Mouse (Mus musculus) intestine, embryonic 14.5 days (tissue): ENCODE measurements at regions not wholly inside any gene's neighbourhood (a gene's known extent, or its start where the extent isn't known, plus 50 kb on each side); places are given as distances from the start of the nearest gene placed in this dataset.

ENCODE experiments used
- ATAC-seq: fragments of 200-750 bp; cut with Nextera tagmentation; replicated peaks from 2 replicates; pipeline ENCODE4 v1.8.0; 2017; ENCODE audit warnings: low read depth, moderate number of reproducible peaks, moderate TSS enrichment, moderate library complexity; ENCODE audit not compliant: low FRiP score, low TSS enrichment
- DNase-seq: peaks from one replicate; pipeline ENCODE4 v3.0.0-alpha.2; 2018; ENCODE audit warnings: low spot score
- H3K27ac ChIP-seq: fragments of 300-500 bp; sonication (generic); 2 replicates; pipeline ENCODE4 v1.5.1; 2014; ENCODE audit warnings: low read depth, mild to moderate bottlenecking, control low read depth
- H3K27me3 ChIP-seq: fragments of 300-500 bp; sonication (generic); replicated peaks from 2 replicates; pipeline ENCODE4 v1.6.1; 2014; ENCODE audit warnings: low read length, control low read depth; ENCODE audit not compliant: control insufficient read depth, insufficient read depth
- H3K36me3 ChIP-seq: fragments of 300-500 bp; sonication (generic); 2 replicates; pipeline ENCODE4 v1.6.1; 2014; ENCODE audit warnings: low read length, control low read depth; ENCODE audit not compliant: control insufficient read depth, insufficient read depth
- H3K4me1 ChIP-seq: fragments of 300-500 bp; sonication (generic); replicated peaks from 2 replicates; pipeline ENCODE4 v1.6.1; 2014; ENCODE audit warnings: low read length, control low read depth, mixed read lengths; ENCODE audit not compliant: control insufficient read depth, insufficient read depth
- H3K4me2 ChIP-seq: fragments of 300-500 bp; sonication (generic); 2 replicates; pipeline ENCODE4 v1.6.1; 2014; ENCODE audit warnings: low read length
- H3K4me3 ChIP-seq: fragments of 300-500 bp; sonication (generic); 2 replicates; pipeline ENCODE4 v1.5.1; 2014; ENCODE audit warnings: low read depth, low read length, control low read depth, mixed read lengths
- H3K9ac ChIP-seq: fragments of 300-500 bp; sonication (generic); 2 replicates; pipeline ENCODE4 v1.6.1; 2014; ENCODE audit warnings: mild to moderate bottlenecking, low read length
- H3K9me3 ChIP-seq: fragments of 300-500 bp; sonication (generic); 2 replicates; pipeline ENCODE4 v1.6.1; 2016; ENCODE audit warnings: low read length, control low read depth; ENCODE audit not compliant: control insufficient read depth
- WGBS: fragments of 180-500 bp; shearing (Covaris S2); extraction: QIAGEN DNeasy Blood & Tissue Kit; methylation state at CpG from one replicate; pipeline ENCODE4 v1.1.7; 2014; 5-methylcytosine and 5-hydroxymethylcytosine counted together

DNA sequence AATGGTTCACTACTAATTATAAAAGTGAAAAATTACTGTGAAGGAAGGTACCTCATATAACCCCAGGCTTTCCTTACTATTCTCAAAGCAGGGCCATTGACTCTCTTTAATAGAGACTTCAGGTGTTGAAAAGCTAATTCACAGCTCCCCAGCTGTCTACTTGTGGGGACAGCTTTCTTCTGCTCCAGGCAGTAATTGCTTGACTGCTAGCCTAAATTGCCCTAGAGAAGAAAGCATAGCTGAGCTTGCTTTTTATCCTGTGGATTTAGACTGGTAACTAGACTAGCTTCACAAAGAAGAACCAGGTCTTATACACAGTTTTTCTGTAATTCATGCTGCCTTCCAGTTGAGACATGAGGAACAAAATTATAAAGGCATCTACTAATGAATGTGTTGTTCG, 452.6 kb upstream of the Agtr1b start:
- no peak for ATAC-seq
- no peak overlapping the region for H3K4me3 ChIP-seq
- H3K27ac ChIP-seq: no peak overlapping the region
- H3K36me3 ChIP-seq: no peaks in the 10 kb centered on the region
- no peaks in the 10 kb centered on the region for H3K27me3 ChIP-seq
- no peaks in the 10 kb centered on the region for H3K9me3 ChIP-seq
- 59% methylated on average over 1 of the region's 1 CpGs for WGBS
- no peak for DNase-seq
- H3K4me1 ChIP-seq: no peaks in the 10 kb centered on the region
- no peak overlapping the region for H3K4me2 ChIP-seq
- no peak overlapping the region for H3K9ac ChIP-seq

DNA sequence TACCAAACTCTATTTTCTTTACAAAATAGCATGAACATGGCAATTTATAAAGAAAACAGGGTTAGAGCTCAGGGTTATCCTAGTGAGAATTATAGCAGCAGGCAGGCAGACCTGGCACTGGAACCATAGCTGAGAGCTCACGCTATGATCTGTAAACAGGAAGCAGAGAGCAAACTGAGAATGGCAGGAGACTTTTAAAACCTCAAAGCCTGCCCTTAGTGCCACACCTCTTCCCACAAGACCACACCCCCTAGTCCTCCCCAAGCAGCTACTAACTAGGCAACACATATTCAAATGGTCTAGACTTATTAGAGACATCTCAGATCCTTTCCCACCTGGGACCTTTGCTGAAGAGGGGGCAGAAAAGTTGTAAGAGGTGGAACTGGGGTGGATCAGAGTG, 449.6 kb upstream of the Agtr1b start:
- WGBS: 21% methylated on average over 1 of the region's 1 CpGs
- H3K36me3 ChIP-seq: no peaks in the 10 kb centered on the region
- DNase-seq: no peak
- no peaks in the 10 kb centered on the region for H3K9me3 ChIP-seq
- no peaks in the 10 kb centered on the region for H3K4me1 ChIP-seq
- H3K4me3 ChIP-seq: no peak overlapping the region
- no peak for ATAC-seq
- no peaks in the 10 kb centered on the region for H3K27me3 ChIP-seq
- no peak overlapping the region for H3K27ac ChIP-seq
- H3K9ac ChIP-seq: no peak overlapping the region
- no peak overlapping the region for H3K4me2 ChIP-seq

GRCm38 (mm10) chr3:20794256-20794655, 427.3 kb upstream of the Agtr1b start:
- Histone ChIP-seq H3K9me3 (no peaks in the 10 kb centered on the region), H3K4me2 (no peak overlapping the region), H3K36me3 (no peaks in the 10 kb centered on the region), H3K27ac (no peak overlapping the region), H3K27me3 (no peaks in the 10 kb centered on the region), H3K4me1 (no peaks in the 10 kb centered on the region), H3K4me3 (no peak overlapping the region), H3K9ac (no peak overlapping the region)
- no peak for DNase-seq
- no peak for ATAC-seq
- WGBS: 64% methylated on average over 1 of the region's 1 CpGs

GRCm38 (mm10) chr3:20792503-20792902, 425.5 kb upstream of the Agtr1b start:
- Histone ChIP-seq H3K27ac (no peak overlapping the region), H3K4me2 (no peak overlapping the region), H3K36me3 (no peaks in the 10 kb centered on the region), H3K9me3 (no peaks in the 10 kb centered on the region), H3K4me3 (no peak overlapping the region), H3K9ac (no peak overlapping the region), H3K27me3 (no peaks in the 10 kb centered on the region), H3K4me1 (no peaks in the 10 kb centered on the region)
- 87% methylated on average over 1 of the region's 1 CpGs for WGBS
- no peak for ATAC-seq
- no peak for DNase-seq

GRCm38 (mm10) chr3:20777883-20778282, 410.9 kb upstream of the Agtr1b start:
- H3K36me3 ChIP-seq: no peaks in the 10 kb centered on the region
- ATAC-seq (no peak), DNase-seq (no peak)
- no peaks in the 10 kb centered on the region for H3K4me1 ChIP-seq
- no peak overlapping the region for H3K4me2 ChIP-seq
- no peak overlapping the region for H3K27ac ChIP-seq
- no peaks in the 10 kb centered on the region for H3K9me3 ChIP-seq
- H3K9ac ChIP-seq: no peak overlapping the region
- H3K27me3 ChIP-seq: no peaks in the 10 kb centered on the region
- H3K4me3 ChIP-seq: no peak overlapping the region

GRCm38 (mm10) chr3:20776964-20777304, 410.0 kb upstream of the Agtr1b start:
- DNase-seq: no peak
- H3K4me3 ChIP-seq: no peak overlapping the region
- ATAC-seq: no peak
- no peak overlapping the region for H3K27ac ChIP-seq
- H3K9ac ChIP-seq: no peak overlapping the region
- no peaks in the 10 kb centered on the region for H3K4me1 ChIP-seq
- WGBS: 82% methylated on average over 2 of the region's 2 CpGs
- no peaks in the 10 kb centered on the region for H3K27me3 ChIP-seq
- H3K4me2 ChIP-seq: no peak overlapping the region
- no peaks in the 10 kb centered on the region for H3K9me3 ChIP-seq
- H3K36me3 ChIP-seq: no peaks in the 10 kb centered on the region

DNA sequence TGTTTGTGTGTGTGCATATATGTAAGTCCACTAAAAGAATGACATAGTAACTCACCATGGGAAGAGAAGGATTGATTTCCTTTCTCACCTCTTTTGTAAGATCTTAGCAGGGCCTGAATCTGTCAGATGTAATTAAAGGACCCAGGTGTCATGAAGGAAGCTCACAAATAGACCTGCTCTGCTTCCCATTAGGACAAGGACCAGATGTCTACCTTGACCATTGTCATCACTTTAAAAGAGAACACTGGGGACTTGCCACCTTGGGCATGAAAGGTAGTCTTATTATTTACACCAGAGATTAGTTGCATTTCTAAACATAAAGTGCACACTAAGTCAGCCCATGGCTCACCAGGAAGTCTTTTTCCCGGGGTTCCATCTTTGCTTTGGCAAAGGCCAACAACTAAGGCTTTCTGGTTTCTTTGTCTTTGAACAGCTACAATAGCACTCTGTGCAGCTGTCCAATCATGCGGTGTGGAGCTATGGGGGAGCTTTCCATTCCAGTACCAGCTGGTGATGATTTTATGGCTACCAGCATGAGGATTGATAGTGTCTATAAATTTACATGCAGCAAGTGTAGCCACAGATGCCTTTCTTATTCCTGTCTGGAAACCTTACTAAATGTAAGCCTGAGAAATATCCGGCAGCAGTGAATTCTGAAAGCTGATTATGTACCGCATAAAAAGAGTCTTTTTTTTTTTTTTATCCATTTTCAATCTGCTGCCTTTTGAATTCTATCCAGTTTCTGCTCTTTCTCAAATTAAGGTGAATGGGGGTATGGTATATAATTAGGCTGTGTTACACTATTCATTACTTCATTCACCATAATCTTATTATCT, 409.4 kb upstream of the Agtr1b start:
- Histone ChIP-seq H3K27ac (no peak overlapping the region), H3K4me1 (no peaks in the 10 kb centered on the region), H3K9ac (no peak overlapping the region), H3K4me3 (no peak overlapping the region), H3K9me3 (no peaks in the 10 kb centered on the region), H3K36me3 (no peaks in the 10 kb centered on the region), H3K4me2 (no peak overlapping the region), H3K27me3 (no peaks in the 10 kb centered on the region)
- 75% methylated on average over 4 of the region's 4 CpGs for WGBS
- no peak for ATAC-seq
- DNase-seq: no peak

DNA sequence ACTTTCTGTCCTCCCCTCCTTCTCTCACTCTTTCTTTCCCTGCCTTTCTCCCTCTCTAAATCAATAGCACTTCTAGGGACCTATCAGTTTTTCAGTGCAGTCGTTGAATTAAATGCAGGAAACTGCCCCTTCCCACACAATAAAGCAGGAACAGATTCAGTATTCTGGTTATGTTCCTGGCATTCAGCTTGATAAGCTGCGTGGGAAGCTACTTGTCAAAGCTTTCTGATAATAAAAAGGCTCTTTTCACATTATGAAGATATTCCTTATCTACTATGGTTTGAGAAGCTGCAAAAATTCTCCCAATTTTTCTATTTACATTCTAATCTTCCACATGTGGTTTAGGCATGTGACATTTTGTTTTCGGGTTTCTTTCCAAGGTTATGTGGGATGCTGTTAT, 367.3 kb upstream of the Agtr1b start:
- no peaks in the 10 kb centered on the region for H3K36me3 ChIP-seq
- H3K9ac ChIP-seq: no peak overlapping the region
- DNase-seq (no peak), ATAC-seq (no peak)
- 57% methylated on average over 3 of the region's 3 CpGs for WGBS
- no peaks in the 10 kb centered on the region for H3K27me3 ChIP-seq
- no peaks in the 10 kb centered on the region for H3K9me3 ChIP-seq
- no peak overlapping the region for H3K27ac ChIP-seq
- no peaks in the 10 kb centered on the region for H3K4me1 ChIP-seq
- no peak overlapping the region for H3K4me3 ChIP-seq
- no peak overlapping the region for H3K4me2 ChIP-seq

GRCm38 (mm10) chr3:20732005-20732404, 365.0 kb upstream of the Agtr1b start:
- Histone ChIP-seq H3K9ac (no peak overlapping the region), H3K4me2 (no peak overlapping the region), H3K27me3 (no peaks in the 10 kb centered on the region), H3K4me3 (no peak overlapping the region), H3K27ac (no peak overlapping the region), H3K9me3 (no peaks in the 10 kb centered on the region), H3K4me1 (no peaks in the 10 kb centered on the region), H3K36me3 (no peaks in the 10 kb centered on the region)
- DNase-seq (no peak), ATAC-seq (no peak)
